Mouse (Mus musculus) B cell, adult 62 days (primary cell): ENCODE results near the gene D630023F18Rik. TPM values are rescaled to one million over a fixed set of nuclear protein-coding genes. Genes with fewer than 3 reads are reported as not detected.

Source experiments
- total RNA-seq: library from RNA; stranded (reverse); gene quantifications from 4 replicates; pipeline ENCODE4 v1.2.4, GENCODE M21; 2023

D630023F18Rik gene
- not detected in 4 replicates for total RNA-seq

DNA sequence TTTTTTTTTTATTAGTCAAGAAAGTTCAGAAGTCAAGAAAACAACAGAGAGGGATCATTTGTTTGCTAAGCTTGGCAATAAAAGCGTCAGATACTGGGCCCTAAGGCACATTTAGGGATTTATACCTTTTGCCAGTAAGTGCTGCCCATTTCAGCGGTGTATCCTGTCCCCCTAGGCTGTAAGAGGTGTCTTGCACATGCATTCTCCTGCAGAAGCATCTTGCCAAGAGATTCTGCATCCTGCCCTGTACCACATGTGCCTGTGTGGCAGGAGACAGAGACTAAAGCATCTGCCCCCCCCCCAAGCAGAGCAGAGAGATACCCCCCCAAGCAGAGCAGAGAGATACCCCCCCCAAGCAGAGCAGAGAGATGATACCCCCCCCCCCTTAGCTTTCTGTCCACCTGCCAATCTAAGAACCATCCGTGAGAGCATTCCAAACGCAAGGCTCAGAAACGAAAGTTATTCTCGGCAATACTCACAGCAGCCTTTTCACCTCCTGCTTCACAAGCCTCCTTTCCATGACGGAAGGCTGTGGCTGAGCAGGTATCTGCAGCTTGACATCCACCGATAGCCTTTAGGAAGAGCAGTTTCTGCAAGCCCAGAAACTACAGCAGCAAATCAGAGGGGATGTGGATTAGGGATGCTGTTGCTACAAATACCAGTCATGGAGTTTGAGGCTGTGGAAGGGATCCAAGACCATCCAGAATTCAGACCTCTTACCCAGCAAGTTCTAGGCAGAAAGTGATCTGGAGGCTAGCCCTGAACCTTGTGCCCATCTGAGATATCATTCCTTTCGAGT lies at the start of gene D630023F18Rik:
TSS of gene D630023F18Rik (minus strand) at position 641 of the 799 bp plus-strand sequence.

DNA sequence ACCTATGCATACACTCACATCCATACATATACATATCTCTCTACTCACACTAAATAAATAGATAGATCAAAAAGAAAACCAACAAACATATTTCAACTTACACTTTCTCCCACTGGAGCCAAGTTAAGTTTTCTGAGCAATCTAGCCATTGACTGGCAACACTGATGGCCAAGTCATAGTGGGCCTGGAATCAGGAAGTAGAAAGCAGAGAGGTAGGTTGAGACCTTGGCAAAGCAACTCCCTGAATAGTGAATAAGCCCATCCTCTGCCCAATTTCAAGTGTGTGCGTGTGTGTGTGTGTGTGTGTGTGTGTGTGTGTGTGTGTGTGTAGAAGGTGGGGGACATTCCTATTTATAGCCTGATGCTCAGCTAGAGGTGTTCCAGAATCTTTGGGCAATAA lies 3.6 kb downstream of the D630023F18Rik start, which contains the start of gene Gm28845:
TSS of gene Gm28845 (minus strand) at position 121 of the 400 bp plus-strand sequence.

DNA sequence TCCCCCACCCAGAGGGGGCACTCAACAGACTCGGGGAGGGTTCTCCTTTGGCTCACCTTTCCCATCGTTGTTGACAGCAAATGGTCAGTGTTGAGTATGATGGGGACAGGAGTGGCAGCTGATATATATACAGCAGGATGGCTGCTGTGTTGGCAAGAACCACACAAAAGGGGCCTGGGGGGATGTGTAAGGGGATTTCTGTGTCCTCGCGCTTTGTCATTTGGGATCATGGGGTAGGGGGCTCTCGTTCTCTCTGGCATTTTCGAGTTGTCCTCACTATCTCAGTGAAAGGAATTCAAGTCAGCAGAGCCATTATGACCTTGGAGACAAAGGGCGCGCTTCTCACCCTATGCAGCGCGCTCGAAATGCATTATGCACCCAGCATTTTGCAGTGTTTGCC lies 19.7 kb downstream of the D630023F18Rik start, which contains the start of gene Cryga:
TSS of gene Cryga (minus strand) at position 101 of the 400 bp plus-strand sequence.

DNA sequence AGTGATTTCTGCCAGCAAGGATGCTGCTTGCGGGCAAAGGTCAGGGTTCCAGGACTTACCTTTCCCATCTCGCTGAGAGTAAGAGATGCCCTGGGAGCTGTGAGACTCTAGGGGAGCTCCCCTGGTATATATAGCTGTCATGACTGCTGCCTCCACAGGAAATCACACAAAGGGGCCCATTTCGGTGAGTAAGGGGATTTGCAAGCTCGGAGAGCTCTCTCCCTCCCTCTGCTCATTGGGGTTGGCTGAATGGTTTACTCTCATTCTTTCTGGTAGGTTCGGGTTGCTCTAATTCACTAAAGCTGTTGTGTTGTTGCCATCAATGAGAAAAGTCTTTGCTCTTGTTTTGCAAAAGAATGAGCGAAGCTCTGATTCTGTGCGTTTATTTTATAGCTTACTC lies 40.8 kb downstream of the D630023F18Rik start, which contains the start of gene Crygb:
TSS of gene Crygb (minus strand) at position 101 of the 400 bp plus-strand sequence.

DNA sequence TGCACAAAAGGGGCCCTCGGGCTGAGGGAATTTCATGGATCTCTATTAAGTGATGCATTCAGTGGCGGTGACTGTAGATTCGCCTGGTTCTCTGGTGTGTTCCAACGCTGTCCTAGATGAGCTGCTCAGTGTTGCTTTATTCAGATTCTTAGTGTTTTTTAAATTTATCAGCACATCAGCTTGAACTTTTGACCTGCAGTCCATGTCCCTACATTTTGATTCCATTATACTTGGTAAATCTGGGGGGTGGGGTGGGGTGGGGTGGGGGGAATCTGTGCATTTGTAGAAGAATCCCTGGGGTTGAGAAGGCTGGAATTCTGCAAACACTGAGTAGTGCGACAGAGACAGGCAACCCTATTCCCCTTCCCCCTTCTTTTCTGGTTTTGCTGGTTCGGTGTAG lies 49.4 kb downstream of the D630023F18Rik start, which contains the start of gene Crygc:
TSS of gene Crygc (minus strand) at position 101 of the 400 bp plus-strand sequence.

DNA sequence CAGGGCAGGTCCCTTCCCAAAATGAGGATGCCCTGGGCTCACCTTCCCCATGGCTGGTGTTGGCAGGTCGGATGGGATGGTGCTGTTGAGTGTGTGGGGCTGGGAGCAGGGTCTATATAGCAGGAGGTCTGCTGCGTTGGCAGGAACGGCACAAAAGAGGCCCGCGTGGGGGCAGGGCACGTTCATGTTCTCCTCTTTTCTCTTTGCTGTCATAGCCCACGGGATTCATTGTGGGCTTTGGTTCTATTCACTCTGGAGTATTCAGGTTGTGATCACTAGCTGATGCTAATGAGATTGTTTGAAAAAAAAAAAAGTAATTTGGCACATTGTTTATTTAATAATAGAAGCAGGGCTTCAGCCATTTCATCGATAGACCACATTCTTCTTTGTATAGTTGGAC lies 59.7 kb downstream of the D630023F18Rik start, which contains the start of gene Crygd:
TSS of gene Crygd (minus strand) at position 101 of the 400 bp plus-strand sequence.

Other genes starting within 250 kb of the D630023F18Rik start
- 105 to 118 TPM (median 113 TPM) in 4 replicates for gene Plekhm3, start 166.4 kb downstream of the D630023F18Rik start, total RNA-seq
- not detected in 4 replicates for gene Akr1cl, start 90.5 kb downstream of the D630023F18Rik start, total RNA-seq
- not detected in 4 replicates for gene Cryge, start 72.1 kb downstream of the D630023F18Rik start, total RNA-seq
- gene Crygd, start 59.8 kb downstream of the D630023F18Rik start, total RNA-seq = not detected in 4 replicates
- not detected in 4 replicates for gene Crygc, start 49.5 kb downstream of the D630023F18Rik start, total RNA-seq
- gene Crygb, start 40.9 kb downstream of the D630023F18Rik start, total RNA-seq = not detected in 4 replicates
- gene Cryga, start 19.8 kb downstream of the D630023F18Rik start, total RNA-seq = not detected in 4 replicates
- not detected in 4 replicates for gene Gm28845, start 3.7 kb downstream of the D630023F18Rik start, total RNA-seq
- 4.8 to 8.2 TPM (median 5.8 TPM) in 4 replicates for gene Idh1, start 63.3 kb upstream of the D630023F18Rik start, total RNA-seq
- gene Pikfyve, start 63.5 kb upstream of the D630023F18Rik start, total RNA-seq = 55.2 to 61.9 TPM (median 59.3 TPM) in 4 replicates
- not detected in 4 replicates for gene Pth2r, start 158.8 kb upstream of the D630023F18Rik start, total RNA-seq